Mouse (Mus musculus) brown adipose tissue, adult 24 weeks (tissue): Measurements from ENCODE around the gene Nol4l. TPM values are rescaled to one million over a fixed set of nuclear protein-coding genes. Genes with fewer than 3 reads are reported as not detected.
A peak's percentile ranks its signal among the peaks of the same experiment; 100 is the strongest.

Source experiments
- H3K27ac ChIP-seq: fragments of 200-500 bp; replicated peaks from 2 replicates; pipeline ENCODE4 v1.5.1; 2012; ENCODE audit warnings: low read depth, mild to moderate bottlenecking, low read length
- H3K4me1 ChIP-seq: fragments of 200-500 bp; 2 replicates; pipeline ENCODE4 v1.6.1; 2012; ENCODE audit warnings: low read length, mixed read lengths; ENCODE audit not compliant: control insufficient read depth, insufficient read depth, insufficient read length
- H3K4me3 ChIP-seq: fragments of 200-500 bp; 2 replicates; pipeline ENCODE4 v1.5.1; 2012; ENCODE audit warnings: low read depth, mild to moderate bottlenecking, low read length, moderate library complexity; ENCODE audit not compliant: insufficient read depth
- polyA plus RNA-seq: library from polyadenylated mRNA; stranded (reverse); fragments of >200 nt; gene quantifications from 2 replicates; pipeline ENCODE4 v1.2.4, GENCODE M21; 2012; ENCODE audit not compliant: missing spikeins, insufficient read depth, insufficient read length

Gene Nol4l
- polyA plus RNA-seq, 1 experiment = 7.1 TPM

DNA sequence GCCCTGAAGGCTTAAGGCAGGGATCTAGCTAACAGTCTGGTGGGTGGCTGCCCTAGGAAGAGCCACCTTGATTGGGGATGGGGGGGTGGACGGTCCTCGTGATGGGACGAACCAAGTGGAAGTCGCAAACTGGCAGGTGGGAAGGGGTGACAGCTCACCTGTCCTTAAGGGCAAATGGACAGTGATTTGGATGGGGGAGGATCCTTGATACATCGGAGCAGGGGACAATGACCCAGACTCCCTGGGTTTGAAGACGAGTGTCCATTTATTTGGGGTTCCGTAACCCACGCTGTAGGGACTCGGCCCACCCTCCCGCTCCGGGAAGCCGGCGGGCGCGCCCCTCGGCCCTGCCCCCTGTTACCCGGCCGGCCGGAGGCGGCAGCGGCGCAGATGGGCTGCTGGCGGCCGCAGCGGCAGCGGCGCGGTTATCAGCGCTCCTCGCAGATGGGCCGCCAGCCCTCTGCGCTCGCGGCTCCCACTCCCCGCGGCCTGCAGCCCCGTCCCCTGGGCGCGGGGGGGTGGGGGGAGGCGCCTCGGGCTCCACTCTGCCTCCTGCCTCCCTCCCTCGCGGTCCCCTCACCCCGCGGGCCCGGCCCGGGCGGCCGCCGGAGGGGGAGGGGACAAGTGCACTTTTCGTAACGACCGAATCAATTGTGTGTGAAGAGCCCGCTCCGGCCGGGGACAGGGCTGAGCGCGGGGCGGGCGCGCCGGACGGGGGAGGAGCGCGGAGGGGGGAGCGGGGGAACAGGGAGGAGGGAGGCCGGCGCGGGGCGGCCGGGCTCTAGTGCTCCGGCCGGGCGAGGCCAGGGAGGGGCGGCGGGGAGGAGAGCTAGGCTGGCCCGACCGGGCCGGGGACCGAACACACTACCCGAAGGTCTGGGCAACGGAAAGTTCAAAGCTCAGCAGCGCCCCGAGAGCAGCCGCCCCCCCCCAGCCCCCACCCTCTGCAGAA is 1.9 kb downstream of the Nol4l start:
- Histone ChIP-seq H3K4me3 (peak overlapping the region; percentile 83), H3K4me1 (no peaks in the 10 kb centered on the region; the same call in 1 of the 2 replicates), H3K27ac (no peak overlapping the region)

DNA sequence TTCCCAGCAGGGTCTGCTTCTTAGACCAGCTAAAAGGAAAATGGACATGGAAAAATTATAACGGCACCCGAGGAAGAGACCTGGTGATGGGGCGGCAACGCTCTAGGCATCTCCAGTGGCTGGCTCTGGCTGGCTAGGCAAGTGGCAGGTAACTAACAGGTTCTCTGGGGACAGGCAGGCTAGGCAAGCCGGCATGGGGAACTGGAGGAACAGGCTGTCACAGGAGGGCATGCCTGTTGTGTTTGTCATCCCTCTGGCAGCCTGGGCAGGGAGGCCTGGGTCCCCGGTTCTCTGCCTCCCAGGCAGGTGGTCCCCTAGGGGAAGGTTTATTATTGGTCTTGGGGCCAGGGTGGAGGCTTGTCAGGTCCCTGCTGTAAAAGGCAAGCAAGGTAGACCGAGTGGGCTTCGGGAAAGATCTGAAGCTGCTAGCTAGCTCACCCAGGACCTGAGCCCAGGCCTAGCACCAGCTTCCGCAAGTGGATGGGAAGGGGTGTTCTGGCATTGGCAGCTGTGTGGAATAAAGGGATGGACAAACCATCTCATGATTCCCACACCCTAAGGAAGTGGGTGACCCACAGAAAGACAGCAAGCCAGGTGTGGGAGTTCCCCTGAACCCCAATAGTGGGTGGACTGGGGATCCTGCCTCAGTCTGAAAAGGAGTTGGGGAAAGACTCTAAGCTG is 2.8 kb downstream of the Nol4l start:
- Histone ChIP-seq H3K27ac (no peak overlapping the region), H3K4me1 (no peaks in the 10 kb centered on the region; the same call in 1 of the 2 replicates), H3K4me3 (peak overlapping the region; percentile 83)

DNA sequence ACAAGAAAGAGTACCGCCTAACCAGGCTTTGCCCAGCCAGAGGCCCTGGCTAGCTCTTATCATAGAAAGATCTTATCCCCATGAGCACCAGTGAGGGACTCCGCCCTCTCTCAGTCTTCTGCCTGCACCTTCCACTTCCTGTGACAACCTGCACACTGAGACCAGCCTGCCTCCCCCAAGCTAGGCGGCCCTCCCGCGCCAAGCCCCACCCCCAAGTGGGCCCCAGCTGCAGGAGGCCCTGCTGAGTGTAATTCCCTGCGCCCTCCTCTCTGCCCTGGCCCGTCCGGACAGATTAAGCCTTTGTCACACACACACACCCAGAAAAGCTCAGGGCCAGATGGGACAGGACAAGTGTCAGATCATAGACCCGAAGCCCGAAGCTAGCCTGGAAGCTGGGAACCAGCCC is 3.9 kb downstream of the Nol4l start:
- no peak overlapping the region for H3K4me3 ChIP-seq
- no peaks in the 10 kb centered on the region; the same call in 1 of the 2 replicates for H3K4me1 ChIP-seq
- no peak overlapping the region for H3K27ac ChIP-seq

DNA sequence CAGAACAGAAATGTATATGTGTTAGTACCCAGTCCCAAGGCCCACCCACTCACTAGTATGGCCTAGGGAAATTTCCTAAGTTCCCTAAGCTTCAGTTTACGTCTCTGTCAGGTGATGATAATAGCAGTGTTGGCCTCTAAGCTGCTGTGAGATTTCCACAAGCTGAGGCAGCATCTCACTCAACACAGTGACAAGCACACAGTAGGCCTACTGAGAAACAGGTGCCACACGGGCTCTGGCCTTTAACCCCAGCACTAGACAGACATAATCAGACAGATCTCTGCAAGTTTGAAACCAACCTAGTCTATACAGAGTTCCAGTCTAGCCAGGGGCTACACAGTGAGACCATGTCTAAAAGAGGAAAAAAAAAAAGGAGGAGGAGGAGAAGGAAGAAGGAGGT is 5.0 kb downstream of the Nol4l start:
- Histone ChIP-seq H3K4me3 (no peak overlapping the region), H3K4me1 (no peaks in the 10 kb centered on the region; the same call in 1 of the 2 replicates), H3K27ac (no peak overlapping the region)

DNA sequence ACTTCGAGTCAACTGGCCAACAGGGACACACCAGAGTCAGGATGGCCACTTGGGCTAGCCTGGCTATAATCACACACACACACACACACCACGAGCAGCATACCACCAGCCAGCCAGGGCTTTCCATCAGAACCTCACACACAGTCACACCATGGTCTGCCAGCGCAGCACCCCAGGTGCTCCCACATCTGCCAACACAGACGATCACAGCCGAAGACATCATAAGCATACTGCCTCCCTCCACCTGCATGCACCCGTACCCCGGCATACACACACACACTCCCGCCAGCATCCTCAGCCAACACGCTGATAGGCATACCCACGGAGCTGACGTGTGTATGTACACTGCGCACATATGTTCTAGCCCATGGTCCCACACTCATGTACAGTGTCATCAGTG is 6.1 kb downstream of the Nol4l start:
- Histone ChIP-seq H3K4me3 (no peak overlapping the region), H3K4me1 (no peaks in the 10 kb centered on the region; the same call in 1 of the 2 replicates), H3K27ac (no peak overlapping the region)

DNA sequence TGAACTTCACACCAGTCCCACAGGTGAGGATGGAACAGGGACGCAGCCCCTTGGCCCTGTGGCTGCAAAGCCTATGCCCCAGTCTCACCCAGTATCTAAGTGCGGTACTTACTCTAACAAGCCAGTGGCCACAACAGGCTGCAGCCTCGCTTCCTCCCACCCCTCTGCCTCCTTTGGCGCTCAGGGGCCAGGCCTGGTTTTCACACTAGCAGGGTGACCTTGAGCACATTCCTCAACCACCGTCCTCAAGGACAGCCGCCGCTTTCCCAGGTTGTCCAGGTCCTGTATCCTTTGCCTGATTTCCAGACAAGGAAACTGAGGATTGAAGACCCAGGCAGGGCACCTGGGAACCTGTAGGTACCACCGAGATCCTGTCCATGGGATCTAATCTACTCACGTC is 6.6 kb downstream of the Nol4l start:
- H3K4me3 ChIP-seq = no peak overlapping the region
- no peak overlapping the region for H3K27ac ChIP-seq
- H3K4me1 ChIP-seq = no peaks in the 10 kb centered on the region

DNA sequence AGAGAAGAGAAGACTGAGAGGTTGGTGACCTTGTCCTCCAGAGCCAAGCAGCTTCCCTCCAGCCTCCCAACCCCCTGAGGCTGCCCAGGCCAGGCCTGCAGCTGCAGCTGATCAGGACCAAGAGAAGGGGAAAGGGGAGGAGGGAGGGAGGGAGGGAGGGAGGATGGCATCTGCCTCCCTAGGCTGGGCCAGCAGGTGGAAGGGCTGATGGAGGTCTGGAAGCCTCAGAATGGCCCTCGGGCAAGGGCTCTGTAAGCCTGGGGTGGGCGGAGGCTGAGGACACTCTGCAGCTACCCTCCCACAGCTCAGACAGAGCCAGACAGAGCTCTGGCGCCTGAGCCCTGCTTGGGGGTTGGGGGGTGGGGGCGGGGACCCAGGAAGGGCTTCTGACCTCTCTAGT is 7.5 kb downstream of the Nol4l start:
- no peak overlapping the region for H3K27ac ChIP-seq
- H3K4me1 ChIP-seq = no peaks in the 10 kb centered on the region
- H3K4me3 ChIP-seq = no peak overlapping the region

DNA sequence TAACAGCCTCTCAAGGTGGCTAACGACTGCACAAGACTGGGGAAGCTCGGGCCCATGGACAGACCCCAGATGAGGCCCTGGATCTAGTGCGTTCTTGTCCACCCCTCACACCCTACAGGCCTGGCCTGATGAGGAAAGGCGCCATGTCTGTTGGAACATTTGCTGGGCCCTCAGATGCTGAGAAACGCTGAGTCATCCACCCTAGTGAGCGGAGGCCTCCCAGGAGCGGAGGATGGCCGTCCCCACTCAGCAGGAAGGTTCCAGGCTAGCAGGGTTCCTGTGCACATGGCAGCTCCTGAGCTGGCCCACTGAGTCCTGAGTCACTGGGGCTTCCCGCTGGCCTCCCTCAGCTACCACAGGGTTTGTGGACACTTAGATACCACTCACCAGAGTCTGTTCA is 9.7 kb downstream of the Nol4l start:
- Histone ChIP-seq H3K4me3 (no peak overlapping the region), H3K4me1 (no peaks in the 10 kb centered on the region; the same call in 1 of the 2 replicates), H3K27ac (no peak overlapping the region)

DNA sequence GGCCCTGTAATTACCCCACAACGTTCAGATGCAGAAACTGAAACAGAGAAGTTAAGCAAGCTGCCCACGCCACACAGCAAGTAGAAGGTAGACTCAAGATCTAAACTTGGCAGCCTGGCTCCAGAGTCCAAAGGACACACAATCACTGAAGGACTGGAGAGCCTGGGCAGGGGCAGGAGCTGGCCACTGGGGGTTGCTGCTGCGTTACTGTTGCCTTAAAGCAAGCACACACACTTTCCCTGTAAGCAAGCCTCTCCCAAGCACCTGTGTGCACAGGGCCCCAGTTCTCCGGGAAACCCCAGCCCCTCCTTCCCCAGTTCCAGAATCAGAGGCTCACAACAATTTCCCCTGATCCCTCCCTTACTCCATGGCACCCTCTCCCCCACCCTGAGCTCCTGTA is 12.8 kb downstream of the Nol4l start:
- no peak overlapping the region for H3K4me3 ChIP-seq
- H3K27ac ChIP-seq = no peak overlapping the region
- no peaks in the 10 kb centered on the region; the same call in 1 of the 2 replicates for H3K4me1 ChIP-seq

DNA sequence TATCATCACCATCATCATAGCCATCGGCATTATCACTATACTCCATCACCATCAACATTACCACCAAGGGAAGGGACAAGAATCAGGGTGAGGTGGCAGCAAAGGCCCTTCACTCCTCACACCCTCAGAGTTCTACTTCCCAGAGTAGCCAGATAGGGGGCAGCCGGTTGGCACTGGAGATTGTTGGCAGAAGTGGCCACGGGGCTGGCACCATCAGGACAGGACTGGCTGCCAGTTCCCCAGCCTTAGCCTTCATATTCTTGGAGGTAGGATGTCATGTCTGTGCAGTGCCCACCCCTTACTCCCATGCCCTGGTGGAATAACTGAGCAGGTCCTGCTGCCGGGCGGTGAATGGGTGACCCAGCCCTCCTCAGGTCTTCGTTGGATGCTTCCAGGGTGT is 14.2 kb downstream of the Nol4l start:
- Histone ChIP-seq H3K27ac (no peak overlapping the region), H3K4me1 (no peaks in the 10 kb centered on the region; the same call in 1 of the 2 replicates), H3K4me3 (no peak overlapping the region)

DNA sequence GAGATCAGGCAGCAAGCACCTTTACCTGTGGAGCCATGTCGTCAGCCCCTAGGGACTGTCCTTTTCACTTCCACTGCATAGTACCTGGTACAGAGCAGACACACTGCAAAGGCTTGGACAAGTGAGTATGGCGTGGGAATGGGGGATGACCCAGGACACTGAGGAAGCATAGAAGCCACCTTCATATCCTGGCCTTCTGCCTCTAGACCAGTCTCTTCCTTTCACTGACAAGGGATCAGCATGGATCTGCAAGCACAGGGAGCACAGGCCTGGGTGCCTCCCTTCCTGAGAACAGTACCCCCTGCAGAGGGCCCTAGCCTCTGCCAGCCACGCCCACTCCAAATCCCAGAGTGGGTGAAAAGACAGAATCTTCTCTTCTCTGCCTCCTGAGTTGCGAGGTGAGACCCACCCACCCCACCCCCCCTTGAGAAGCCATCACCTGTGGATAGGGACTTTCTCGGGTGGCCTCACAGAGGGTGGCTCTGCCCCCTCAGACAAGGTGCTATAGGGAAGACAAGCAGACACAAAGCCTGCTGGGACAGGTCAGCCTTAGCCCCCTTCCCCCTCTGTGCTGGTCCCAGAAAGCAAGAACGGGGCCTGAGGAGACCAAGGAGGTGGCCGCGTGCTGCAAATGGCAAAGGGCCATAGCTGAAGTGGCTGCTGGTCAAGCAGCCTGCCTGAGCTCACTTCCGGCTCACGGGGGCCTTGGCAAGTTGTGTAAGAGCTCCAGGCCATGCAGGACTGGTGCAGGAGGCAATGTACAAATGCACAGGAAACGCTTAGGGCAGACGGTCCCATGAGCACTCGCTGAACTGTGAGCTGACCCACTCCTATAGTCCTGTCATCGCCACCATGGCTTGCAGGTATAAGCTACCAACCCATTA is 15.0 kb downstream of the Nol4l start:
- H3K4me1 ChIP-seq = no peaks in the 10 kb centered on the region; the same call in 1 of the 2 replicates
- H3K4me3 ChIP-seq = no peak overlapping the region
- no peak overlapping the region for H3K27ac ChIP-seq

DNA sequence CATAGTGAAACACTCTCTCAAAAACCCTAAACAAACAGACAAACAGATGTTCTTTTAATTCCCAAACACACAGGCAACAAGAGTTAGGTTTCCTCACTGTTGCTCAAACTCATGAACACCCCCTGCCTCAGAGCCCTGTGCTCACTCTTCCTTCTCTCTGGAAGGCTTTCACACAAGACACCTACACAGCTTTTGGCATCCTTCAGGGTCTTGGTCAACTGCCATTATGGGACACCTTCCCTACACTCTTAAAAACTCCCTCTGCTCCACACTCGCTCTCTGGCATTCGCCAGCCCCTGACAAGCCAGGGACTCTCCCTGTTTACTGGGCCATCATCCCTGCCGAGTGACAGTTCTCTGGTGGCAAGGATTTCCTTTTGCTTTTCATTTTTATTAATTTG is 15.8 kb downstream of the Nol4l start:
- no peak overlapping the region for H3K27ac ChIP-seq
- H3K4me1 ChIP-seq = no peaks in the 10 kb centered on the region; the same call in 1 of the 2 replicates
- no peak overlapping the region for H3K4me3 ChIP-seq

DNA sequence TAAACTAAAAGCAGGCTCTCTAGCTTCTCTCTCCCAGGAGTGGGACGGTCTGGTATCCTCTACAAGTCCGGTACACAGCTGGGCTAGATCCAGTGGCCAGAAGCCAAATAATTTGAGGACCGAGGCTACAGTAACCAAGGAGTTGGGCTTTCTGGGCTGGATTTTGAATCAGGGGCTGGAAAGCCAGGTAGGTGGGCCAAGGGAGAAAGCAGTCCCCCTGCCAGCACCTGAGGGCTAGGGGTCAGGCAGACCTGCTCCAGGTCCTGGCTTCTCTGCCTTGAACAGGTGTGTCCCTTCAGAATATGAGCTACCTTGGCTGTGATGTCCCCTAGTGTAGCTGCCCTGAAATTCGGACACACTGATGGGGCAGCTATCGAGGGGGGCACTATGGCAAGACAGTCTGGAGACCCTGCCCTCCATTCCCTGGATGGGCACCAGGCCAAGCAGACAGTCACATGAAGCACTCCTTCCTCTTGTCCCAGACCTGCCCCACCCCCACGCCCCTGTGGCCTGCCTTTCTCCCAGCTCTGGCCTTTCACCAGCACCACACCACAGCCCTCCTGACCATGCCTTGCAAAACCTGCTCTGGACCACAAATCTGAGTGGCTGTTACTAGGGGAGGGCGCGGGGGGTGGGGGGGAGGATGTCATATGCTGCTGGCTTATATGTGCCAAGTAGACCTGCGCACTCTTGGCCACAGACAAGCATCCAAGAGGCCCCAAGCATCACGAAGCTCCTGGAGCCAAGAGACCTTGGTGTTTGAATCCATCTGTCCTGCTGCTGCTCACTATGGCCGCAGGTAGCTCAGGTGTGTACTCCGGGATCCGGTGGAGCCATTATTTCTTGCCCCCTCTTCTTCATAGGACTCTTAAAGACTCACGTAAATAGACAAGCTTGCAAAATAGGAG is 17.1 kb downstream of the Nol4l start:
- Histone ChIP-seq H3K4me1 (no peaks in the 10 kb centered on the region; the same call in 1 of the 2 replicates), H3K27ac (no peak overlapping the region), H3K4me3 (no peak overlapping the region)

DNA sequence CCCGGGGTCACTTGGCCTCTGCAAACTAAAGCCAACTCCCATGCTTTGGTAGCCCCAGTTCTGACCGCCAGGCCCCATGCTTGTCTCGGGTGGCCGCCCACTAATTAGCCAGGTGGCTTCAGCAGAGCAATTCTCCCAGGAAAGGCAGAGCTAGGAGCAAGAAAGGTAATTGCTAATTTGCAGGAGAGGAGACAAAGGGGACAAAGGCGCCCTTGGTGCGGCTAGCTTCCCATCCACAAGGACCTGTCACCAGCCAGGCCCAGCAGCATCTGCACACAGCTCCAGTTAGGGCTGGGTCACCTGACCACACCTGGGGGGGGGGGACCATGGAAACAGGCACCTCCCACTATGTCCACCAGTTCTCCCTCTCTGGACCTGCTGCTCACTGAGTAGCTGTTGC is 18.2 kb downstream of the Nol4l start:
- Histone ChIP-seq H3K4me3 (no peak overlapping the region), H3K4me1 (no peaks in the 10 kb centered on the region; the same call in 1 of the 2 replicates), H3K27ac (no peak overlapping the region)
